Comparison of ENCODE assay signal across 9 mouse cellular contexts in genomic region chr13:4244861-4245559, GRCm38 (mm10). TPM values are rescaled to one million over a fixed set of nuclear protein-coding genes. Genes with fewer than 3 reads are reported as not detected.
DNase-seq lines count a peak whose midpoint lies in the region; ATAC-seq and TF ChIP-seq lines count a peak whose summit lies in the region.
"Had no signal": no experiment of that assay in that cellular context is flagged by ENCODE, and none has a peak within 500 bp of the region (broad histone marks: within the 10 kb centered on the region; RNA-seq: fewer than 3 reads in every experiment).

No protein-coding gene starts in this region.

- intact Hi-C loops in heart, postnatal 36 days (cut with DNase I), result no loop called here
- intact Hi-C loops in gastrocnemius, postnatal 36 days (cut with DNase I), result no loop called here

- H3K9me3 ChIP-seq in heart, embryonic 13.5 days, result no peaks in the 10 kb centered on the region
- no peaks in the 10 kb centered on the region for H3K9me3 ChIP-seq in hindbrain, embryonic 16.5 days (ENCODE audit: control insufficient read depth, low read length)
- H3K9me3 ChIP-seq in liver, embryonic 11.5 days (ENCODE audit: control insufficient read depth, low read length), result no peaks in the 10 kb centered on the region

- H3ac ChIP-seq in myocyte (ENCODE audit: control insufficient read depth, insufficient read length), result no peak overlapping the region

- peak overlapping the region; percentile 48 for H3K9ac ChIP-seq in heart, embryonic 13.5 days
- H3K9ac ChIP-seq in hindbrain, embryonic 16.5 days (ENCODE audit: low read depth, low read length), result peak overlapping the region; percentile 71
- no peak overlapping the region for H3K9ac ChIP-seq in liver, embryonic 11.5 days (ENCODE audit: low read depth, low read length)

- WGBS in heart, embryonic 13.5 days, result 3% methylated on average over 13 of the region's 13 CpGs
- 5% methylated on average over 13 of the region's 13 CpGs for WGBS in hindbrain, embryonic 16.5 days
- WGBS in liver, embryonic 11.5 days, result 6% methylated on average over 13 of the region's 13 CpGs

- DNase-seq in heart, postnatal 36 days, result no peak
- peak; percentile 78 for DNase-seq in embryo, embryonic 10.5 days (ENCODE audit: low spot score)
- peak; percentile 55 for DNase-seq in liver, embryonic 11.5 days (ENCODE audit: low spot score)
- DNase-seq in gastrocnemius, postnatal 36 days, result no peak

- no peaks in the 10 kb centered on the region for H3K36me3 ChIP-seq in heart, embryonic 13.5 days
- H3K36me3 ChIP-seq in hindbrain, embryonic 16.5 days (ENCODE audit: control insufficient read depth, insufficient read depth, low read length), result no peaks in the 10 kb centered on the region
- no peaks in the 10 kb centered on the region for H3K36me3 ChIP-seq in liver, embryonic 11.5 days (ENCODE audit: control insufficient read depth, insufficient read depth, low read length)
- H3K36me3 ChIP-seq in myocyte (ENCODE audit: control insufficient read depth, insufficient read depth), result no peaks in the 10 kb centered on the region

- TF ChIP-seq POLR2A in myocyte (IDR thresholded peaks at IDR 0.05; ENCODE audit: insufficient read length, low read depth), result no peak

- no peak; the same call in 1 of the 2 replicates for ATAC-seq in heart, embryonic 13.5 days (ENCODE audit: extremely low read depth, insufficient number of reproducible peaks, low FRiP score, low TSS enrichment)
- peak; percentile 98 for ATAC-seq in hindbrain, embryonic 16.5 days
- ATAC-seq in liver, embryonic 11.5 days (replicated peaks; ENCODE audit: low FRiP score), result peak; percentile 79
- no peak for ATAC-seq in monocyte, adult 5-6 weeks (replicated peaks; ENCODE audit: insufficient number of reproducible peaks, low FRiP score, low TSS enrichment, poor library complexity, severe bottlenecking)

- H3K4me3 ChIP-seq in heart, embryonic 13.5 days, result peak overlapping the region; percentile 44
- H3K4me3 ChIP-seq in hindbrain, embryonic 16.5 days (ENCODE audit: low read length), result peak overlapping the region; percentile 44
- H3K4me3 ChIP-seq in liver, embryonic 11.5 days (ENCODE audit: low read depth, low read length), result peak overlapping the region; percentile 21; the same call in 1 of the 2 replicates
- no peak overlapping the region for H3K4me3 ChIP-seq in myocyte

- H3K27me3 ChIP-seq in heart, embryonic 13.5 days (replicated peaks), result no peaks in the 10 kb centered on the region
- H3K27me3 ChIP-seq in hindbrain, embryonic 16.5 days (replicated peaks; ENCODE audit: control insufficient read depth, insufficient read depth, low read length), result no peaks in the 10 kb centered on the region
- no peaks in the 10 kb centered on the region for H3K27me3 ChIP-seq in liver, embryonic 11.5 days (replicated peaks; ENCODE audit: control insufficient read depth, insufficient read depth, low read length)
- no peaks in the 10 kb centered on the region for H3K27me3 ChIP-seq in myocyte (ENCODE audit: control insufficient read depth, insufficient read depth, insufficient read length)

- H3K27ac ChIP-seq in heart, embryonic 13.5 days (replicated peaks), result no peak overlapping the region
- H3K27ac ChIP-seq in hindbrain, embryonic 16.5 days (ENCODE audit: low read depth, low read length), result peak overlapping the region; percentile 46; the same call in 1 of the 2 replicates
- no peak overlapping the region for H3K27ac ChIP-seq in liver, embryonic 11.5 days (ENCODE audit: low read depth, low read length)

- peak overlapping the region; percentile 71 for H3K4me2 ChIP-seq in heart, embryonic 13.5 days
- H3K4me2 ChIP-seq in hindbrain, embryonic 16.5 days (ENCODE audit: low read length), result peak overlapping the region; percentile 65
- H3K4me2 ChIP-seq in liver, embryonic 11.5 days, result peak overlapping the region; percentile 47
- H3K4me2 ChIP-seq in myocyte (ENCODE audit: low read depth), result peak overlapping the region; percentile 12

- H3K4me1 ChIP-seq in heart, embryonic 13.5 days, result no peaks in the 10 kb centered on the region
- H3K4me1 ChIP-seq in hindbrain, embryonic 16.5 days (ENCODE audit: control insufficient read depth, insufficient read depth, low read depth, low read length), result no peaks in the 10 kb centered on the region
- H3K4me1 ChIP-seq in liver, embryonic 11.5 days (replicated peaks; ENCODE audit: control insufficient read depth, insufficient read depth, low read length), result no peaks in the 10 kb centered on the region

- H3K79me2 ChIP-seq in myocyte (ENCODE audit: control insufficient read depth, insufficient read depth), result no peaks in the 10 kb centered on the region

TF ChIP-seq in myocyte, 11 proteins besides CTCF, POLR2A, EP300 and RAD21:
- TF ChIP-seq MYOG (IDR thresholded peaks at IDR 0.05; ENCODE audit: control insufficient read depth in 1 of 3, insufficient read depth in 1 of 3, insufficient read length in 2 of 3, low read depth in 2 of 3) (no peak), REST (IDR thresholded peaks at IDR 0.05; ENCODE audit: insufficient read depth, insufficient read length) (no peak), SRF (IDR thresholded peaks at IDR 0.05; ENCODE audit: control insufficient read depth, insufficient read length, low read depth) (no peak), MYOD1 (IDR thresholded peaks at IDR 0.05; ENCODE audit: control insufficient read depth in 1 of 3, insufficient read length in 2 of 3, low read depth in 2 of 3) (no peak), MAX (IDR thresholded peaks at IDR 0.05; ENCODE audit: low read depth) (no peak), CEBPB (IDR thresholded peaks at IDR 0.05; ENCODE audit: insufficient read depth, poor library complexity, severe bottlenecking) (no peak), E2F4 (IDR thresholded peaks at IDR 0.05; ENCODE audit: insufficient read depth) (no peak), TCF3 (IDR thresholded peaks at IDR 0.05; ENCODE audit: insufficient read length, low read depth) (no peak), TCF12 (IDR thresholded peaks at IDR 0.05; ENCODE audit: insufficient read depth, poor library complexity, severe bottlenecking) (no peak), POLR2AphosphoS2 (IDR thresholded peaks at IDR 0.05; ENCODE audit: insufficient read length, low read depth) (no peak), USF1 (IDR thresholded peaks at IDR 0.05; ENCODE audit: low read depth) (no peak)

RNA-seq across cellular contexts. Expression of gene Akr1c19, which starts 16.5 kb away (rescaled TPM):
- 1.4 and 3.1 TPM in 2 replicates for polyA plus RNA-seq in heart, embryonic 13.5 days (2015; fragmentation: Nextera tagmentation; extraction: Ambion mirVana)
- total RNA-seq in heart, postnatal 36 days (2021), result 1 to 10 TPM; 1.3 to 1.9 TPM
- 6.3 and 8.2 TPM in 2 replicates for polyA plus RNA-seq in hindbrain, embryonic 16.5 days (2015; fragmentation: Nextera tagmentation; extraction: Ambion mirVana)
- polyA plus RNA-seq in liver, embryonic 11.5 days (2014; fragmentation: Nextera tagmentation; extraction: Ambion mirVana), result 45.6 and 48.5 TPM in 2 replicates
- not detected for polyA plus RNA-seq in myocyte (2012; fragmentation: generic; extraction: Trizol)
- not detected in 3 replicates for total RNA-seq in monocyte, adult 5-6 weeks (2017)
- total RNA-seq in gastrocnemius, postnatal 36 days (2021), result under 1 TPM; 0.20 to 0.28 TPM

RNA-seq across cellular contexts. Expression of gene Akr1c12, which starts 34.2 kb away (rescaled TPM):
- 0.90 and 1.4 TPM in 2 replicates for polyA plus RNA-seq in heart, embryonic 13.5 days (2015; fragmentation: Nextera tagmentation; extraction: Ambion mirVana)
- not detected for total RNA-seq in heart, postnatal 36 days (2021)
- 0.14 and 0.33 TPM in 2 replicates for polyA plus RNA-seq in hindbrain, embryonic 16.5 days (2015; fragmentation: Nextera tagmentation; extraction: Ambion mirVana)
- 16.7 and 17.8 TPM in 2 replicates for polyA plus RNA-seq in liver, embryonic 11.5 days (2014; fragmentation: Nextera tagmentation; extraction: Ambion mirVana)
- 2.1 TPM for polyA plus RNA-seq in myocyte (2012; fragmentation: generic; extraction: Trizol)
- total RNA-seq in monocyte, adult 5-6 weeks (2017), result 0.78 TPM in 1 of 3 replicates, not detected in the others
- total RNA-seq in gastrocnemius, postnatal 36 days (2021), result not detected
- total RNA-seq: left cerebral cortex, postnatal 10 days had no signal

RNA-seq across cellular contexts. Expression of gene Akr1c13, which starts 54.1 kb away (rescaled TPM):
- polyA plus RNA-seq in heart, embryonic 13.5 days (2015; fragmentation: Nextera tagmentation; extraction: Ambion mirVana), result 3.0 and 3.3 TPM in 2 replicates
- under 1 TPM; 0.68 to 0.86 TPM for total RNA-seq in heart, postnatal 36 days (2021)
- 4.1 and 5.4 TPM in 2 replicates for polyA plus RNA-seq in hindbrain, embryonic 16.5 days (2015; fragmentation: Nextera tagmentation; extraction: Ambion mirVana)
- polyA plus RNA-seq in liver, embryonic 11.5 days (2014; fragmentation: Nextera tagmentation; extraction: Ambion mirVana), result 29.3 and 32.8 TPM in 2 replicates
- 12.2 TPM for polyA plus RNA-seq in myocyte (2012; fragmentation: generic; extraction: Trizol)
- total RNA-seq in monocyte, adult 5-6 weeks (2017), result 13.8 to 29.7 TPM (median 18.2 TPM) in 3 replicates
- under 1 TPM in 1 of 2 experiments, not detected in 1; 0.77 TPM for total RNA-seq in gastrocnemius, postnatal 36 days (2021)
- total RNA-seq: left cerebral cortex, postnatal 10 days had no signal

Comparison
In these comparisons a context has a peak if more than half of its experiments do, and no peak if none do; other contexts are left out.
1. ATAC-seq: peak in hindbrain, embryonic 16.5 days (single experiment) and liver, embryonic 11.5 days (single experiment); none in heart, embryonic 13.5 days (single experiment) and monocyte, adult 5-6 weeks (single experiment).
2. H3K4me2 ChIP-seq: peak in every context shown above with its lines; median percentile 71 in heart, embryonic 13.5 days; 65 in hindbrain, embryonic 16.5 days; 47 in liver, embryonic 11.5 days; 12 in myocyte.
3. DNase-seq: peak in embryo, embryonic 10.5 days (single experiment) and liver, embryonic 11.5 days (single experiment); none in heart, postnatal 36 days (0 of 2) and gastrocnemius, postnatal 36 days (0 of 2).